Mouse (Mus musculus) frontal cortex, postnatal 25 days (tissue): ENCODE data around the gene Nova2.

ENCODE experiments used
- DNase-seq, 2 experiments: peaks; one replicate each; pipeline ENCODE4 v3.0.0; 2022; ENCODE audit warnings: low spot score in 2 of 2

Gene Nova2

GRCm38 (mm10) chr7:18978381-18978780 lies 52.7 kb downstream of the Nova2 start:
- no peak for DNase-seq

- no peak for DNase-seq
Observed at GRCm38 (mm10) chr7:18986503-18986902, 60.8 kb downstream of the Nova2 start.

GRCm38 (mm10) chr7:18987100-18987499 lies 61.4 kb downstream of the Nova2 start, which contains the start of gene Nanos2:
TSS of gene Nanos2 (plus strand) at chr7:18987400.
- DNase-seq, result no peak

GRCm38 (mm10) chr7:18987747-18988146 lies 62.1 kb downstream of the Nova2 start:
- no peak for DNase-seq

- DNase-seq, result no peak
Observed at GRCm38 (mm10) chr7:18988780-18989179, 63.1 kb downstream of the Nova2 start.

GRCm38 (mm10) chr7:18989995-18990394 lies 64.3 kb downstream of the Nova2 start:
- no peak for DNase-seq

GRCm38 (mm10) chr7:18990601-18991295 lies 65.1 kb downstream of the Nova2 start, which contains the start of gene Mypop:
TSS of gene Mypop (plus strand) at chr7:18991245.
- peak; percentile 99 to 100 for DNase-seq

- DNase-seq, result peak in 1 of 2 experiments; percentile 31
Observed at GRCm38 (mm10) chr7:18991660-18992293, 66.1 kb downstream of the Nova2 start.

- no peak for DNase-seq
Observed at GRCm38 (mm10) chr7:18992294-18992675, 66.6 kb downstream of the Nova2 start.

GRCm38 (mm10) chr7:18993036-18993435 lies 67.3 kb downstream of the Nova2 start:
- no peak for DNase-seq

- no peak for DNase-seq
Observed at GRCm38 (mm10) chr7:18998835-18999234, 73.1 kb downstream of the Nova2 start.

- DNase-seq, result no peak
Observed at GRCm38 (mm10) chr7:19000421-19000820, 74.7 kb downstream of the Nova2 start.

GRCm38 (mm10) chr7:19001066-19001806 lies 75.5 kb downstream of the Nova2 start:
- no peak for DNase-seq

- no peak for DNase-seq
Observed at GRCm38 (mm10) chr7:19001807-19002085, 76.1 kb downstream of the Nova2 start.

GRCm38 (mm10) chr7:19002115-19002514 lies 76.4 kb downstream of the Nova2 start:
- DNase-seq, result no peak

- peak; percentile 33 to 61 for DNase-seq
Observed at GRCm38 (mm10) chr7:19002848-19003498, 77.3 kb downstream of the Nova2 start.

- DNase-seq, result peak; percentile 88 to 89
Observed at GRCm38 (mm10) chr7:19003902-19004630, 78.4 kb downstream of the Nova2 start, which contains the start of gene Irf2bp1. TSS of gene Irf2bp1 (plus strand) at chr7:19004044.

- DNase-seq, result no peak
Observed at GRCm38 (mm10) chr7:19004631-19005079, 79.0 kb downstream of the Nova2 start.

GRCm38 (mm10) chr7:19005417-19006121 lies 79.9 kb downstream of the Nova2 start:
- no peak for DNase-seq

GRCm38 (mm10) chr7:19006476-19006875 lies 80.8 kb downstream of the Nova2 start:
- DNase-seq, result peak; percentile 77 to 83
